Mouse (Mus musculus): Measurements from ENCODE around the gene Gm9844.

DNA sequence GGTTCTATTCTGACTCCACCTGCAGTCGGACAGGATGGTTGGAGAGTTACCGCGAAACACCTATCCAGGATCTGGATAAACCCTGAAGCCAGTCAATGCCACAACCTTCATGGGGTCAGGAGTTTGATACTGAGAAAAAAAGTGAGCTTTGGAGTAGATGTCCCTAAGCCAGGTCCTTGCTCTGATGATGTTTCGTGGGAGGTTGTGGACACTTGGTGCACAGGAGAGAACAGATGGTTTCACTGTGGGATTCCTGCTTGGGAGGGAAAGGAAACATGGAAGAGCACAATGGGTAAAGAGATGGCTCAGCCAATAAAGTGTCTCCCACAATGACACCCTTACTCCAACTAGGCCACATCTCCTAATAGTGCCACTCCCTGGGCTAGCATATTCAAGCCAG is 34.8 kb upstream of the Gm9844 start:
- TF ChIP-seq CTCF (IDR thresholded peaks at IDR 0.05; ENCODE audit: low read depth) (no peak), EP300 (IDR thresholded peaks at IDR 0.05; ENCODE audit: low read depth) (no peak)
